Mouse (Mus musculus) G1E (cell line): ENCODE data around the gene Hoxb13. TPM values are rescaled to one million over a fixed set of nuclear protein-coding genes. Genes with fewer than 3 reads are reported as not detected.

Source experiments
- ATAC-seq: 2 replicates; pipeline ENCODE4 v1.8.0; 2016; ENCODE audit warnings: mild to moderate bottlenecking; ENCODE audit not compliant: insufficient number of reproducible peaks, poor library complexity, low FRiP score, severe bottlenecking; ENCODE audit errors: extremely low read depth
- DNase-seq: peaks from one replicate; pipeline ENCODE4 v3.0.0; 2012; ENCODE audit warnings: low spot score
- H3K27me3 ChIP-seq: 2 replicates; pipeline ENCODE4 v1.6.1; 2012; ENCODE audit warnings: mild to moderate bottlenecking, low read length, inconsistent platforms; ENCODE audit not compliant: insufficient read depth
- H3K36me3 ChIP-seq: replicated peaks from 2 replicates; pipeline ENCODE3; 2012; ENCODE audit warnings: mild to moderate bottlenecking, inconsistent platforms
- H3K4me1 ChIP-seq: 2 replicates; pipeline ENCODE4 v1.6.1; 2012; ENCODE audit warnings: low read depth, low read length, inconsistent platforms, mixed read lengths; ENCODE audit not compliant: insufficient read depth
- H3K4me3 ChIP-seq: 2 replicates; pipeline ENCODE4 v1.5.1; 2012; ENCODE audit warnings: low read depth, mild to moderate bottlenecking, inconsistent platforms, low read length, moderate library complexity, mixed read lengths
- H3K9me3 ChIP-seq: replicated peaks from 2 replicates; pipeline ENCODE4 v1.6.1; 2012; ENCODE audit warnings: inconsistent platforms
- CTCF ChIP-seq: IDR thresholded peaks from 2 replicates; pipeline ENCODE4 v1.5.1; 2012; ENCODE audit warnings: low read depth, low read length, inconsistent platforms, mixed read lengths
- GATA1 ChIP-seq: IDR thresholded peaks from 2 replicates; pipeline ENCODE4 v1.6.1; 2012; ENCODE audit warnings: borderline replicate concordance, low read length, inconsistent platforms, mixed read lengths
- GATA2 ChIP-seq: IDR thresholded peaks from 2 replicates; pipeline ENCODE4 v1.6.1; 2012; ENCODE audit warnings: low read depth, low read length, inconsistent platforms, borderline replicate concordance
- POLR2AphosphoS5 ChIP-seq: IDR thresholded peaks from 2 replicates; pipeline ENCODE4 v1.6.1; 2012; ENCODE audit warnings: low read depth, low read length, inconsistent platforms; ENCODE audit not compliant: insufficient replicate concordance
- TAL1 ChIP-seq: conservative IDR thresholded peaks from 2 replicates; pipeline ENCODE4 v1.6.1; 2012; ENCODE audit warnings: low read depth, low read length, inconsistent platforms, mixed read lengths
- polyA plus RNA-seq: library from polyadenylated mRNA; stranded (reverse); fragments of >175 nt; gene quantifications from 2 replicates; pipeline ENCODE4 v1.2.3, GENCODE M21; 2012
- total RNA-seq, 2 experiments: library from RNA; stranded (forward) in 1 of 2; stranded (reverse) in 1 of 2; fragments of 200-1000 nt in 1 of 2; fragments of >200 nt in 1 of 2; fragmentation: Nextera tagmentation in 1 of 2; gene quantifications; 2 replicates each; pipeline ENCODE4 v1.2.3; 2014 to 2017

The Hoxb13 gene
- total and polyA plus RNA-seq, 3 experiments = 25.0 to 93.3 (median 38.8) TPM

DNA sequence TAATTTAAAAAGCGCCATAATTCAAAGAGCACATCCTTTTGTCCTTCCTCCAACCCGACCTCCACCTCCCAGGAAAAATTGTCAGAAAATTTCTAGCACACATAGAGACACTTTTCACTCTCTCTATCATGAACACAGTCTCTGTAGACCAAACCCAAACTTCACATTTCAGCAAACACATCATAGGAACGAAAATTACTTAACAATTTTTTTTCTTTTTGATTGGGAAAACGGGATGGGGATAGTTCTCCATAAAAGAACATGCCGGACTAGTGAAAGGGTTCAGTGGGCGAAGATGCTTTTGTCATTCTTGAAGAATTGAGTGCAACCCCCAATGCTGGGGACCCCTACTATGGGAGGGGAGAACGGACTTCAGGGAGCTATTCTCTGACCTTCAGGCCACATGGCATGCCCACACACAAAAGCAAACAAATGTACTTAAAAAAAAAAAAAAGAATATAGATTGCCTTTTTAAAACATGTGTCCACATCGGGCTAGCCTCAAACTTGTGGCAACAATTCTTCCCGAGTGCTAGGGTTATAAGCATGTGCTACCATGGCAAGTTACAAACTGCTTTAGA, 18.1 kb upstream of the Hoxb13 start:
- TF ChIP-seq GATA1 = no peak
- no peak for TF ChIP-seq GATA2
- TF ChIP-seq TAL1 = no peak
- TF ChIP-seq CTCF = no peak
- no peak for TF ChIP-seq POLR2AphosphoS5
- H3K4me1 ChIP-seq = peaks cover 5% of the 10 kb centered on the region; the same call in 1 of the 2 replicates
- no peak overlapping the region for H3K4me3 ChIP-seq
- H3K36me3 ChIP-seq = no peaks in the 10 kb centered on the region
- ATAC-seq (no peak), DNase-seq (no peak)
- H3K27me3 ChIP-seq = peaks cover 91% of the 10 kb centered on the region
- H3K9me3 ChIP-seq = no peaks in the 10 kb centered on the region

DNA sequence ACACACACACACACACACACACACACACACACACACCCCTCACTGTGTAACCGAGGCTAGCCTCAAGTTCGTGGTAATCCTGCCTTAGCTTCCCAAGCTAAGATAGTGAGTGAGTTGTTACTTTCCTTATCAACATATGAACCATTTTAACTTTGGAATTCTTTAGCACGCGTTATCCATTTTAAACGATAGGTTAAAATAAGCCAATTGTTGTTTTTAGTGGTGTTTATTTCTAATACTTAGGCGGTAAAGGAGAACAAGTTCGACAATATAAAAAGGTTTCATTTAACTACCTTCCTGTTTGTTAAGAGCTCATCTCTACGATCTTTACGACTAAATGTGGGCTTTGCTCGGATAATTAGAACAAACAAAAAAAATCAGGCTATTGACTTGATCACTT, 17.3 kb upstream of the Hoxb13 start:
- Histone ChIP-seq H3K36me3 (no peaks in the 10 kb centered on the region), H3K4me3 (no peak overlapping the region), H3K9me3 (no peaks in the 10 kb centered on the region), H3K27me3 (peaks cover 90% of the 10 kb centered on the region), H3K4me1 (peaks cover 5% of the 10 kb centered on the region; the same call in 1 of the 2 replicates)
- DNase-seq (no peak), ATAC-seq (no peak)
- TF ChIP-seq GATA2 (no peak), POLR2AphosphoS5 (no peak), TAL1 (no peak), CTCF (no peak), GATA1 (no peak)

DNA sequence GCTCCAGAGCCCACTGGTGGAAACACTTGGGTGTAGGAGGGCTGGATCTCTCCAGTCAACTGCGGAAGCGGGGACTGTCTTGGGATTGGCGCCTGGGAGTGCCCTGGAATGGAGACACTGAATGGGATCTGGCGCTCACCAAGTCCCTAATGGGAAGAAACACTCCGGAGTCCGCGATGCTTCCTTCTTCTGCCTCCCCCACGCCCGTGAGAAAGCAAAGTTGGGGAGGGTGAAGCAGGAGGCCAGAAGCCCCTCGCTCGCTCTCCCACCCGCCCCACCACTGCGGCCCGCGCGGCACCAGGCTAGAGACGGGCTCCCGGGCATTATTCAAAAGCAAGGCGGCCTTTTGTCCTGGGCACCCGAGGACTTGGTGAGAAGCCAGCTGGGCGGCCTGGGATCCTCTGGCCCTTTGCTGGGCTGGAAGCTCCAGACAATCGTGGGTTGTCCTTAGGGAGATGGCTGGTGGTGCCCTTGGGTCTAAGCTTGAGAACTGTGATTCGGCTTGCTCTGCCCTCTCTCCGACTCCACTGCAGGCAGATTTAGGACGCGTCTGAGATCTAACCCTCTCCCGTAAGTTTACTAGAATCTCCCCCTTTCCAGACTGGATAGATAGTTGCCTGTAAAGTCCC, 16.5 kb upstream of the Hoxb13 start:
- DNase-seq (no peak), ATAC-seq (no peak)
- Histone ChIP-seq H3K27me3 (peaks cover 90% of the 10 kb centered on the region), H3K4me3 (no peak overlapping the region), H3K4me1 (peaks cover 2% of the 10 kb centered on the region; the same call in 1 of the 2 replicates), H3K9me3 (no peaks in the 10 kb centered on the region), H3K36me3 (no peaks in the 10 kb centered on the region)
- no peak for TF ChIP-seq GATA2
- TF ChIP-seq CTCF = no peak
- no peak for TF ChIP-seq TAL1
- TF ChIP-seq GATA1 = no peak

DNA sequence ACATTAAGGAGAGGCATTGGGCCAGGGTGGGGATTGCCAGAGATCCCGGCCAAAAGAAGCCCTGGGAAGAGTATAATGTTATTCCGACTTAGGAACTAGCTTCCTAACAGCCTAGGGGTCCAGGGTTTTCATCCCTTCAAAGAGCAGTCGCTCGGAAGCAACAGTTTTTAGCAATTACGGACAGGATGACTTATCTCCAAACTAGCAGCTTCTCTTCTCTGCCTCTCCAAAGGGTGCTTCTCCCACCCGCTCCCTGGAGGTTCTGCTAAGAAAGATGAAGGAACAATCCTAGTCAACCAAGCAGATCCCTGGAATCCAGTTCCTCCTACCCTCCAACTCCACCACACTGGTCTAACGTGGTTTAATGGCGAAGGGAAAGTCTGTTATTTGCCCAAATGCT, 15.8 kb upstream of the Hoxb13 start:
- ATAC-seq = no peak
- peaks cover 86% of the 10 kb centered on the region for H3K27me3 ChIP-seq
- DNase-seq = no peak

DNA sequence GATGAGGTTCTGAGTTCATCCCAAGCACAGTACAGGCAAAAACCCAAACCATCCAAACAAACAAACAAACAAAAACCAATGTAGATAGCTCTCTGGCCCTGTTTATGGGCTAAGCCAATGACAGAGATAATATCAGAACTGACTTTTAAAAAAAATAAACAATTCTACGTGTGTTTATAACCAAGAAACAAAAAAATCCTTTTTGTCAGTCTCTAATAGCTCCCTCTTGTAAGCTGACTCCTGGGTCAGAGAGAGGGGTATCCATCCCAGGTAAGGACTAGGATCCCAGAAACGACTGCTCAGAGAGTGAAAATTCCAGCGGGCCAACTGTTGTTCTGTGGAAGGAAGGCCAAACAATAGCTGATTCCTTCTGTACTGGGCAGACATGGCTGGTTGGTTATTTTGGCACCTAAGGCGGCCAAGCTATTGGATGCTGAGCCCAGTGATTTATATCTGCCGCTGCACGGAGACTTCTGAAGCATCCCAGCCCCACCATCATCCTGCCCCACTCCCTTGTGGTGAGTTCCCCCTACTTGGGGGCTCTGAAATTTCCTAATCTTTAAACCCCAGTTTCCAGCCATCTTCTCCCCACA, 15.1 kb upstream of the Hoxb13 start:
- no peaks in the 10 kb centered on the region for H3K4me1 ChIP-seq
- TF ChIP-seq POLR2AphosphoS5 (no peak), CTCF (no peak), GATA1 (no peak), GATA2 (no peak), TAL1 (no peak)

More for the DNA sequence above, 15.8 kb upstream of the Hoxb13 start:
- H3K4me3 ChIP-seq = no peak overlapping the region
- TF ChIP-seq POLR2AphosphoS5 (no peak), TAL1 (no peak), CTCF (no peak), GATA2 (no peak), GATA1 (no peak)
- H3K4me1 ChIP-seq = no peaks in the 10 kb centered on the region
- H3K9me3 ChIP-seq = no peaks in the 10 kb centered on the region
- H3K36me3 ChIP-seq = no peaks in the 10 kb centered on the region

DNA sequence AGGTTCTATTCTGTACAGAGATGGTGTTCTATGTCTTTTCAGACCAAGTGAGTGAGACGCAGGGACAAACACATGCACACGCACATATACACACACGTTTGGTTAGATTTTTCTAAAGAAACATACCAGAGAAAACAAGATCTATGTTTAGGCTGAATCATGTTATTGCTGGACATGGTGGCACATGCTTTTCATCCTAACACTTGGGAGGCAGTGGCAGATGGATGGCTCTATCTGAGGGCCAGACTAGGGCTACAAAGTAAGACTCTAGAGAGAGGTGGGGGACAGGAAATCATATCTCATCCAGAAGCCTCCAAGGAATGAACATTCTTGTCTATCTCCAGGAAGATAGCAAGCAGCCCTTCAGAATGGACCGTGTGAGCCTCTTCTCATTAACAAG, 13.1 kb upstream of the Hoxb13 start:
- Histone ChIP-seq H3K36me3 (no peaks in the 10 kb centered on the region), H3K27me3 (peaks cover 84% of the 10 kb centered on the region), H3K9me3 (no peaks in the 10 kb centered on the region), H3K4me1 (no peaks in the 10 kb centered on the region), H3K4me3 (no peak overlapping the region)
- ATAC-seq (no peak), DNase-seq (no peak)
- TF ChIP-seq CTCF (no peak), GATA1 (no peak), TAL1 (no peak), GATA2 (no peak), POLR2AphosphoS5 (no peak)

More for the DNA sequence above, 15.1 kb upstream of the Hoxb13 start:
- Histone ChIP-seq H3K9me3 (no peaks in the 10 kb centered on the region), H3K27me3 (peaks cover 86% of the 10 kb centered on the region), H3K36me3 (no peaks in the 10 kb centered on the region), H3K4me3 (no peak overlapping the region)
- no peak for ATAC-seq
- DNase-seq = no peak
